Mouse (Mus musculus): ENCODE results near the gene Map2k1. TPM values are rescaled to one million over a fixed set of nuclear protein-coding genes. Genes with fewer than 3 reads are reported as not detected.

Map2k1 gene
- total and polyA plus RNA-seq, 3 experiments, result 30.0 to 47.5 (median 47.2) TPM

DNA sequence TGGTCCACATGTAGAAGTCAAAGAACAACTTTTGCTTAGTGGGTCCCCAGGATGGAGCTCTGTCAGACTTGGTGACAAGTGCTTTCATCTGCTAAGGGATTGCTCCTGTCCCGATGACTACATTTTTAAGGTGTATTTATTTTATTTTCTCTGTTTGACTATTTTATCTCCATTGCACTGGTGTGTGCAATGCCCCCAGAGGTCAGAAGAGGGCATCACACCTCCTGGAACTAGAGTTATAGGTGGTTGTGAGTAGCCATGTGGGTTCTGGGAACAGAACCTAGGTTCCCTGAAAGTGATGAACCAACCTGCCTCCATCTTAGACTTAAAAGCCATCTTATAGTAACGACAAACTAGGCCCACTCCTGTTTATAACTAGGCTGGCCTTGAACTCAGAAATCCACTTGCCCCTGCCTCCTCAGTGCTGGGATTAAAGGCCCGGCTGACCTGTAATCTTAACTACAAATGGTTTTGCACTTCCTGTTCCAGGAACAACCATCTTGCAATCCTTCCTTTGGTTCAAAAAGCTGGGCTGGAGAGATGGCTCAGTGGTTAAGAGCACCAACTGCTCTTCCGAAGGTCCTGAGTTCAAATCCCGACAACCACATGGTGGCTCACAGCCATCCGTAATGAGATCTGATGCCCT lies 25.4 kb upstream of the Map2k1 start:
- TF ChIP-seq POLR2A (IDR thresholded peaks at IDR 0.05; ENCODE audit: insufficient read depth, low read depth, low read length) (no peak), EP300 (IDR thresholded peaks at IDR 0.05; ENCODE audit: insufficient read depth, low read depth, low read length) (no peak), CTCF (IDR thresholded peaks at IDR 0.05) (no peak)
- intact Hi-C loops (cut with DNase I), result no loop called here
- H3K79me2 ChIP-seq (replicated peaks; ENCODE audit: control insufficient read depth, insufficient read depth, low read length), result no peaks in the 10 kb centered on the region
- peaks cover 4% of the 10 kb centered on the region; the same call in 1 of the 2 replicates for H3K36me3 ChIP-seq (ENCODE audit: control insufficient read depth, insufficient read depth, low read length)
- H3K9ac ChIP-seq (ENCODE audit: low read depth, low read length), result no peak overlapping the region
- 86% methylated on average over 6 of the region's 6 CpGs for WGBS
- no peak for DNase-seq
- no peaks in the 10 kb centered on the region for H3K27me3 ChIP-seq (ENCODE audit: control insufficient read depth, insufficient read depth, low read length)
- H3K4me1 ChIP-seq (ENCODE audit: control insufficient read depth, insufficient read depth, low read length), result no peaks in the 10 kb centered on the region
- H3K27ac ChIP-seq, result no peak overlapping the region
- H3K4me3 ChIP-seq, result no peak overlapping the region

DNA sequence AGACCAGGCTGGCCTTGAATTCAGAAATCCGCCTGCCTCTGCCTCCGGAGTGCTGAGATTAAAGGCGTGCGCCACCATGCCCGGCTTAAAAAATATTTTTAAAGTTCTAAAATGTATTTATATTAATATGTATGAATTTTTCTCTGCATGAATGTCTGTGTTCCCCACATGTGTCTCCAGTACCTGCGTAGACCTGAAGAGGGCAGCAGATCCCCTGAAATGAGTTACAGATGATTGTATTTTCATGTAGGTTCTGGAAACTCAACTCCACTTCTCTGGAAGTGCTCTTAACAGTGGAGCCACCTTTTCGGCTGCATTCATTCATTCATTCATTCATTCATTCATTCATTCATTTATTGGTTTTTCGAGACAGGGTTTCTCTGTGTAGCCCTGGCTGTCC lies 24.3 kb upstream of the Map2k1 start:
- no peak overlapping the region for H3K4me3 ChIP-seq
- peak; percentile 46 to 77 for DNase-seq
- no peak overlapping the region for H3K9ac ChIP-seq (ENCODE audit: low read depth, low read length)
- H3K79me2 ChIP-seq (replicated peaks; ENCODE audit: control insufficient read depth, insufficient read depth, low read length), result no peaks in the 10 kb centered on the region
- H3K27ac ChIP-seq, result no peak overlapping the region
- WGBS, result 65% methylated on average over 8 of the region's 8 CpGs
- intact Hi-C loops (cut with DNase I), result no loop called here
- H3K27me3 ChIP-seq (ENCODE audit: control insufficient read depth, insufficient read depth, low read length), result no peaks in the 10 kb centered on the region
- H3K36me3 ChIP-seq (ENCODE audit: control insufficient read depth, insufficient read depth, low read length), result peaks cover 4% of the 10 kb centered on the region; the same call in 1 of the 2 replicates
- TF ChIP-seq POLR2A (IDR thresholded peaks at IDR 0.05; ENCODE audit: insufficient read depth, low read depth, low read length) (no peak), EP300 (IDR thresholded peaks at IDR 0.05; ENCODE audit: insufficient read depth, low read depth, low read length) (no peak), CTCF (IDR thresholded peaks at IDR 0.05) (peak; percentile 90)
- no peaks in the 10 kb centered on the region for H3K4me1 ChIP-seq (ENCODE audit: control insufficient read depth, insufficient read depth, low read length)

DNA sequence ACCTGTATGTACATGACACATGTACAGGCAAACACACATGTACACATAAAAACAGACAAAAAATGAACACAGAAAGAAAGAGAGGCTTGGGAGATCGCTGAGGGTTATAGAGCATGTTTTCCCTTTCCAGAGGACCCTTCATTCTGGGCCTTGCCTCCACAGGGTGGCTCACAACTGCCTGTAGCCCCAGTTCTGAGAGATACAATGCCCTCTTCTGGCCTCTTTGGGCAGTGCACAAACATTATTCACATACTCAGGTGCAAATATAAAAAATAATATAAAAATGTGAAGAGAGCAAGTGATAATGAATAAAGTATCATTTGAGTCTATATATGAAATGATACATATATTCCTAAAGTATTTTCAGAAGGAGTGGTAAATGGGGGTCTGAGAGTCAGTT lies 21.5 kb upstream of the Map2k1 start:
- no peak for DNase-seq
- intact Hi-C loops (cut with DNase I), result no loop called here
- no peak overlapping the region for H3K27ac ChIP-seq
- no peaks in the 10 kb centered on the region for H3K79me2 ChIP-seq (replicated peaks; ENCODE audit: control insufficient read depth, insufficient read depth, low read length)
- TF ChIP-seq CTCF (IDR thresholded peaks at IDR 0.05) (peak; percentile 46), EP300 (IDR thresholded peaks at IDR 0.05; ENCODE audit: insufficient read depth, low read depth, low read length) (no peak)
- no peak overlapping the region for H3K9ac ChIP-seq (ENCODE audit: low read depth, low read length)
- WGBS, result 81% methylated on average over 1 of the region's 1 CpGs
- no peak overlapping the region for H3K4me3 ChIP-seq
- H3K36me3 ChIP-seq (ENCODE audit: control insufficient read depth, insufficient read depth, low read length), result no peaks in the 10 kb centered on the region
- H3K4me1 ChIP-seq (ENCODE audit: control insufficient read depth, insufficient read depth, low read length), result no peaks in the 10 kb centered on the region
- no peaks in the 10 kb centered on the region for H3K27me3 ChIP-seq (ENCODE audit: control insufficient read depth, insufficient read depth, low read length)

DNA sequence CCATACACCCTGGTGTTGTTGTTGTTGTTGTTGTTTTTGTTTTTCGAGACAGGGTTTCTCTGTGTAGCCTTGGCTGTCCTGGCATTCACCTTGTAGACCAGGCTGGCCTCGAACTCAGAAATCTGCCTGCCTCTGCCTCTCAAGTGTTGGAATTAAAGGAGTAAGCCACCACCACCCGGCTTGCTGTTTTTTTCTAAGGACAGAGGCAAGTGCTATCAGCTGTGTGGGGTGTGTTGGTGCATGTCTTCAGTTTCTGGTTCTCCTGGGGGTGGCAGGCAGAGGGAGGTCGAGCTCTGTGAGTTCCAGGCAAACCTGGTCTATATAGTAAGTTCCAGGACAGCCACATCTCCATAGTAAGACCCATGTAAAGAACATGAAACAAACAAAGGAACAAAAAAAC lies 20.9 kb upstream of the Map2k1 start:
- Histone ChIP-seq H3K36me3 (ENCODE audit: control insufficient read depth, insufficient read depth, low read length) (no peaks in the 10 kb centered on the region), H3K4me3 (no peak overlapping the region), H3K4me1 (ENCODE audit: control insufficient read depth, insufficient read depth, low read length) (no peaks in the 10 kb centered on the region), H3K9ac (ENCODE audit: low read depth, low read length) (no peak overlapping the region), H3K27me3 (ENCODE audit: control insufficient read depth, insufficient read depth, low read length) (no peaks in the 10 kb centered on the region), H3K79me2 (replicated peaks; ENCODE audit: control insufficient read depth, insufficient read depth, low read length) (no peaks in the 10 kb centered on the region), H3K27ac (no peak overlapping the region)
- 68% methylated on average over 4 of the region's 4 CpGs for WGBS
- TF ChIP-seq EP300 (IDR thresholded peaks at IDR 0.05; ENCODE audit: insufficient read depth, low read depth, low read length), result no peak
- no peak for TF ChIP-seq CTCF (IDR thresholded peaks at IDR 0.05)
- no peak for TF ChIP-seq POLR2A (IDR thresholded peaks at IDR 0.05; ENCODE audit: insufficient read depth, low read depth, low read length)
- intact Hi-C loops (cut with DNase I), result no loop called here
- no peak for DNase-seq

DNA sequence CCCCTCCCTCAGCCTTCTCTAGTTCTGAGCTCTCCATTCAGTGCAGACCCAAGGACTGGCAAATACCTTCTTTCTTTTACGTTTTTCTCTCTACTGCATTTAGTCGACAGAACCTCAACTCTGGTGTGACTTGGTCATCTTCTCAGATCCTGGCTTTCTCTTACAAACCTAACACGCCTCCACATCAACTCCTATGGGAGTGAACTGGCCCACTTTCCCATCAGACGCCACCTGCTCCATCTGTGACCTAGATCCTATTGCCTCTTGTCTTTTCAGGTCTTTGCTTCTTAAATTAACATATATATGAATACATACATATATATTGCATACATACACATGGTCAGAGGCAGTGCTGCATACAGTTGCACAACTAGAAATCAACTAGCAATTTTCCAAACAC lies 20.3 kb upstream of the Map2k1 start:
- no peak overlapping the region for H3K27ac ChIP-seq
- no peaks in the 10 kb centered on the region for H3K36me3 ChIP-seq (ENCODE audit: control insufficient read depth, insufficient read depth, low read length)
- intact Hi-C loops (cut with DNase I), result loop anchor here (2.0 kb wide), 1 partner anchor 135 kb away; no protein-coding TSS in a partner anchor
- H3K9ac ChIP-seq (ENCODE audit: low read depth, low read length), result no peak overlapping the region
- TF ChIP-seq CTCF (IDR thresholded peaks at IDR 0.05) (no peak), POLR2A (IDR thresholded peaks at IDR 0.05; ENCODE audit: insufficient read depth, low read depth, low read length) (no peak), EP300 (IDR thresholded peaks at IDR 0.05; ENCODE audit: insufficient read depth, low read depth, low read length) (no peak)
- no peak for DNase-seq
- no peaks in the 10 kb centered on the region for H3K79me2 ChIP-seq (replicated peaks; ENCODE audit: control insufficient read depth, insufficient read depth, low read length)
- WGBS, result 70% methylated on average over 4 of the region's 4 CpGs
- H3K4me1 ChIP-seq (ENCODE audit: control insufficient read depth, insufficient read depth, low read length), result no peaks in the 10 kb centered on the region
- no peak overlapping the region for H3K4me3 ChIP-seq
- no peaks in the 10 kb centered on the region for H3K27me3 ChIP-seq (ENCODE audit: control insufficient read depth, insufficient read depth, low read length)

DNA sequence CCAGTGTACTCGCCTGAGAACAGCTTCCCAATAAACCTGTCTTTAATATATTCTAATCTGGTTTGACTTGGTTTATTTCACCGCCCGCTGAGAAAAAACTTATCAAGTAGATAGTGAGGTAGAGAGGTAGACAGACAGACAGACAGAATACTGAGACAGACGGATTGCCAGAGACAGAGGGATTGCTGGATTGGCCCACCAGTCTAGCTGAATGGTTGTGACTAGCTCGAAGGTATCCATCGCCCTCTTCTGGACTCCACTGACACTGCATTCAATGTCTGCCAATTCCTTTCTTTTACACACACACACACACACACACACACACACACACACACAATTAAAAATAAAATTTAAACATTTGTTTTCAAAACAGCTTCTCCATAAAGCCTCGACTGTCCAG lies 19.2 kb upstream of the Map2k1 start:
- H3K79me2 ChIP-seq (replicated peaks; ENCODE audit: control insufficient read depth, insufficient read depth, low read length), result no peaks in the 10 kb centered on the region
- TF ChIP-seq POLR2A (IDR thresholded peaks at IDR 0.05; ENCODE audit: insufficient read depth, low read depth, low read length), result no peak
- TF ChIP-seq EP300 (IDR thresholded peaks at IDR 0.05; ENCODE audit: insufficient read depth, low read depth, low read length), result 0 out of 2 replicates have a peak, but pooled peaks have one; percentile 16
- peak; percentile 57 for TF ChIP-seq CTCF (IDR thresholded peaks at IDR 0.05)
- no peak overlapping the region for H3K9ac ChIP-seq (ENCODE audit: low read depth, low read length)
- intact Hi-C loops (cut with DNase I), result loop anchor here (2.0 kb wide), 1 partner anchor 134 kb away; no protein-coding TSS in a partner anchor
- H3K36me3 ChIP-seq (ENCODE audit: control insufficient read depth, insufficient read depth, low read length), result no peaks in the 10 kb centered on the region
- H3K4me1 ChIP-seq (ENCODE audit: control insufficient read depth, insufficient read depth, low read length), result no peaks in the 10 kb centered on the region
- no peak overlapping the region for H3K27ac ChIP-seq
- H3K27me3 ChIP-seq (ENCODE audit: control insufficient read depth, insufficient read depth, low read length), result no peaks in the 10 kb centered on the region
- no peak overlapping the region for H3K4me3 ChIP-seq
- DNase-seq, result peak; percentile 27 to 45
- 28% methylated on average over 7 of the region's 7 CpGs for WGBS
